Mouse (Mus musculus) small intestine, adult 2 months (tissue): ENCODE data around the gene Tedc1.

Source experiments
- CTCF ChIP-seq: fragments of 200-500 bp; IDR thresholded peaks from 2 replicates; pipeline ENCODE4 v1.5.1; 2012; ENCODE audit warnings: low read depth, mild to moderate bottlenecking, control low read depth, inconsistent platforms, low read length, moderate library complexity, mixed read lengths; ENCODE audit not compliant: insufficient replicate concordance, insufficient read length; ENCODE audit errors: extremely low read depth
- POLR2A ChIP-seq: fragments of 200-500 bp; IDR thresholded peaks from 2 replicates; pipeline ENCODE4 v1.6.1; 2012; ENCODE audit warnings: low read depth, mild to moderate bottlenecking, control low read depth, inconsistent platforms, low read length, moderate library complexity

- TF ChIP-seq CTCF = no peak
- TF ChIP-seq POLR2A = no peak; the same call in 1 of the 2 replicates
Observed at GRCm38 (mm10) chr12:113151046-113151445, 5.2 kb upstream of the Tedc1 start.
